Mouse (Mus musculus) MEL (cell line): Measurements from ENCODE around the gene Smarcb1. TPM values are rescaled to one million over a fixed set of nuclear protein-coding genes. Genes with fewer than 3 reads are reported as not detected.

Experiments used
- DNase-seq: peaks from one replicate; pipeline ENCODE4 v3.0.0; 2011; ENCODE audit warnings: low read depth, low spot score
- H3K27ac ChIP-seq: 2 replicates; pipeline ENCODE4 v1.5.1; 2012; ENCODE audit warnings: low read depth, mild to moderate bottlenecking, control low read depth, low read length, moderate library complexity; ENCODE audit not compliant: control insufficient read depth
- H3K27me3 ChIP-seq, 2 experiments: fragments of 150-350 bp in 1 of 2; sonication (generic) in 1 of 2; 2 replicates each; pipeline ENCODE4 v1.6.1; 2012; ENCODE audit warnings: low read length in 2 of 2, mild to moderate bottlenecking in 2 of 2, improper control_type of control experiment in 1 of 2, moderate library complexity in 1 of 2; ENCODE audit not compliant: insufficient read depth in 2 of 2, control insufficient read depth in 1 of 2
- H3K36me3 ChIP-seq, 2 experiments: 2 replicates each; pipeline ENCODE4 v1.6.1; 2012 to 2014; ENCODE audit warnings: low read length in 2 of 2, improper control_type of control experiment in 1 of 2, inconsistent platforms in 1 of 2, mild to moderate bottlenecking in 1 of 2; ENCODE audit not compliant: insufficient read depth in 2 of 2, control insufficient read depth in 1 of 2
- H3K4me1 ChIP-seq, 2 experiments: fragments of 150-350 bp in 1 of 2; sonication (generic) in 1 of 2; 2 replicates each; pipeline ENCODE4 v1.6.1; 2012; ENCODE audit warnings: low read length in 2 of 2, improper control_type of control experiment in 1 of 2, mild to moderate bottlenecking in 1 of 2; ENCODE audit not compliant: insufficient read depth in 2 of 2, control insufficient read depth in 1 of 2
- H3K4me3 ChIP-seq, 2 experiments: fragments of 150-350 bp in 1 of 2; sonication (generic) in 1 of 2; 2 replicates each; pipeline ENCODE4 v1.5.1; 2012; ENCODE audit warnings: low read depth in 2 of 2, low read length in 2 of 2, mild to moderate bottlenecking in 2 of 2, moderate library complexity in 2 of 2, control low read depth in 1 of 2, improper control_type of control experiment in 1 of 2; ENCODE audit not compliant: control insufficient read depth in 1 of 2, insufficient read depth in 1 of 2
- H3K79me2 ChIP-seq: 2 replicates; pipeline ENCODE4 v1.6.1; 2012; ENCODE audit warnings: mild to moderate bottlenecking, low read length, moderate library complexity; ENCODE audit not compliant: control insufficient read depth, poor library complexity, insufficient read depth
- H3K9ac ChIP-seq: 2 replicates; pipeline ENCODE4 v1.6.1; 2012; ENCODE audit warnings: low read depth, mild to moderate bottlenecking, control low read depth, low read length, moderate library complexity; ENCODE audit not compliant: control insufficient read depth, poor library complexity, severe bottlenecking
- H3K9me3 ChIP-seq: fragments of 150-350 bp; sonication (generic); replicated peaks from 2 replicates; pipeline ENCODE4 v1.6.1; 2012; ENCODE audit warnings: mild to moderate bottlenecking, low read length, improper control_type of control experiment, moderate library complexity; ENCODE audit not compliant: insufficient read depth
- BHLHE40 ChIP-seq: IDR thresholded peaks from 2 replicates; pipeline ENCODE4 v1.6.1; 2012; ENCODE audit warnings: low read depth, mild to moderate bottlenecking, inconsistent platforms, low read length, improper control_type of control experiment, borderline replicate concordance
- E2F4 ChIP-seq: IDR thresholded peaks from 2 replicates; pipeline ENCODE4 v1.6.1; 2011; ENCODE audit warnings: low read depth, low read length, improper control_type of control experiment, borderline replicate concordance
- ELF1 ChIP-seq: IDR thresholded peaks from 2 replicates; pipeline ENCODE4 v1.6.1; 2014; ENCODE audit warnings: low read depth, mild to moderate bottlenecking, inconsistent platforms, low read length, improper control_type of control experiment, moderate library complexity
- EP300 ChIP-seq, 2 experiments: IDR thresholded peaks; 2 replicates each; pipeline ENCODE4 v1.6.1; 2011; ENCODE audit warnings: improper control_type of control experiment in 2 of 2, low read length in 2 of 2, low read depth in 1 of 2, mild to moderate bottlenecking in 1 of 2
- ETS1 ChIP-seq: IDR thresholded peaks from 2 replicates; pipeline ENCODE4 v1.6.1; 2012; ENCODE audit warnings: low read depth, mild to moderate bottlenecking, inconsistent platforms, low read length, improper control_type of control experiment, moderate library complexity
- HCFC1 ChIP-seq: IDR thresholded peaks from 2 replicates; pipeline ENCODE4 v1.6.1; 2012; ENCODE audit warnings: low read depth, mild to moderate bottlenecking, inconsistent platforms, low read length, improper control_type of control experiment, moderate library complexity
- JUND ChIP-seq: IDR thresholded peaks from 2 replicates; pipeline ENCODE4 v1.6.1; 2011; ENCODE audit warnings: low read depth, mild to moderate bottlenecking, improper control_type of control experiment, low read length
- KAT2A ChIP-seq: conservative IDR thresholded peaks from 2 replicates; pipeline ENCODE4 v1.6.1; 2012; ENCODE audit warnings: low read depth, low read length, improper control_type of control experiment, inconsistent platforms
- MAFK ChIP-seq: IDR thresholded peaks from 2 replicates; pipeline ENCODE4 v1.6.1; 2011; ENCODE audit warnings: low read depth, mild to moderate bottlenecking, low read length, improper control_type of control experiment, borderline replicate concordance
- MAX ChIP-seq: IDR thresholded peaks from 2 replicates; pipeline ENCODE4 v1.6.1; 2011; ENCODE audit warnings: low read length, improper control_type of control experiment
- MAZ ChIP-seq: IDR thresholded peaks from 2 replicates; pipeline ENCODE4 v1.6.1; 2012; ENCODE audit warnings: low read depth, mild to moderate bottlenecking, inconsistent platforms, low read length, improper control_type of control experiment
- MEF2A ChIP-seq: IDR thresholded peaks from 2 replicates; pipeline ENCODE4 v1.6.1; 2014; ENCODE audit warnings: low read depth, mild to moderate bottlenecking, inconsistent platforms, low read length, improper control_type of control experiment; ENCODE audit not compliant: poor library complexity, insufficient replicate concordance, severe bottlenecking; ENCODE audit errors: extremely low read depth
- MYB ChIP-seq: IDR thresholded peaks from 2 replicates; pipeline ENCODE4 v1.6.1; 2011; ENCODE audit warnings: mild to moderate bottlenecking, low read depth, low read length, improper control_type of control experiment
- NELFE ChIP-seq: IDR thresholded peaks from 2 replicates; pipeline ENCODE4 v1.6.1; 2011; ENCODE audit warnings: low read depth, low read length, improper control_type of control experiment
- POLR2A ChIP-seq, 2 experiments: IDR thresholded peaks; 2 replicates each; pipeline ENCODE4 v1.6.1; 2011 to 2012; ENCODE audit warnings: low read length in 2 of 2, mild to moderate bottlenecking in 2 of 2, control low read depth in 1 of 2, improper control_type of control experiment in 1 of 2, low read depth in 1 of 2, moderate library complexity in 1 of 2; ENCODE audit not compliant: control insufficient read depth in 1 of 2, insufficient read depth in 1 of 2, poor library complexity in 1 of 2
- POLR2AphosphoS5 ChIP-seq: IDR thresholded peaks from 2 replicates; pipeline ENCODE4 v1.6.1; 2012; ENCODE audit warnings: low read depth, borderline replicate concordance, mild to moderate bottlenecking, inconsistent platforms, low read length, moderate library complexity, mixed read lengths
- TAL1 ChIP-seq: IDR thresholded peaks from 2 replicates; pipeline ENCODE4 v1.6.1; 2012; ENCODE audit warnings: mild to moderate bottlenecking, inconsistent platforms, low read length, moderate library complexity, mixed read lengths
- TBP ChIP-seq: IDR thresholded peaks from 2 replicates; pipeline ENCODE4 v1.8.0; 2011; ENCODE audit warnings: low read depth, low read length, improper control_type of control experiment
- TCF12 ChIP-seq: IDR thresholded peaks from 2 replicates; pipeline ENCODE4 v1.6.1; 2014; ENCODE audit warnings: low read depth, mild to moderate bottlenecking, inconsistent platforms, low read length, improper control_type of control experiment, moderate library complexity
- UBTF ChIP-seq: IDR thresholded peaks from 2 replicates; pipeline ENCODE4 v1.6.1; 2012; ENCODE audit warnings: low read depth, mild to moderate bottlenecking, inconsistent platforms, low read length, improper control_type of control experiment, moderate library complexity, borderline replicate concordance; ENCODE audit not compliant: insufficient read depth
- USF1 ChIP-seq: IDR thresholded peaks from 2 replicates; pipeline ENCODE4 v1.6.1; 2014; ENCODE audit warnings: low read depth, mild to moderate bottlenecking, inconsistent platforms, low read length, improper control_type of control experiment, moderate library complexity
- ZC3H11A ChIP-seq: IDR thresholded peaks from 2 replicates; pipeline ENCODE4 v1.6.1; 2012; ENCODE audit warnings: low read depth, mild to moderate bottlenecking, inconsistent platforms, low read length, improper control_type of control experiment
- polyA plus RNA-seq, 2 experiments: library from polyadenylated mRNA; stranded (reverse) in 1 of 2; unstranded in 1 of 2; fragments of >175 nt in 1 of 2; fragments of >200 nt in 1 of 2; gene quantifications; 2 replicates each; pipeline versions ENCODE4 v1.2.1 to v1.2.4; 2012; ENCODE audit warnings: low replicate concordance in 2 of 2, low read depth in 1 of 2; ENCODE audit not compliant: insufficient read length in 2 of 2, insufficient read depth in 1 of 2, missing spikeins in 1 of 2
- total RNA-seq: library from RNA; depleted of rRNA; stranded (reverse); fragments of 300-350 nt; gene quantifications from 2 replicates; pipeline ENCODE4 v1.2.3, GENCODE M21; 2012

Gene Smarcb1
- total and polyA plus RNA-seq, 3 experiments = 91.8 to 2,689 (median 117) TPM

- TF ChIP-seq E2F4 (no peak), TAL1 (no peak), KAT2A (no peak), NELFE (no peak), UBTF (no peak), MAX (no peak), TCF12 (no peak), MAZ (no peak), MYB (no peak), EP300 (IDR thresholded peaks at IDR 0.05; ENCODE audit: low read depth in 1 of 2, low read length in 2 of 2) (no peak), ETS1 (no peak), TBP (no peak), ZC3H11A (no peak), MEF2A (no peak), POLR2A (IDR thresholded peaks at IDR 0.05; ENCODE audit: control insufficient read depth in 1 of 2, insufficient read depth in 1 of 2, low read depth in 1 of 2, low read length in 2 of 2, poor library complexity in 1 of 2) (no peak), MAFK (no peak), USF1 (no peak), HCFC1 (no peak), ELF1 (no peak)
- Histone ChIP-seq H3K9me3 (no peaks in the 10 kb centered on the region), H3K4me1 (no peaks in the 10 kb centered on the region), H3K27ac (no peak overlapping the region), H3K4me3 (no peak overlapping the region), H3K27me3 (no peaks in the 10 kb centered on the region), H3K36me3 (peaks cover 0 to 28% of the 10 kb centered on the region in 2 experiments; a peak in 2 of 4 replicates), H3K9ac (no peak overlapping the region), H3K79me2 (no peaks in the 10 kb centered on the region)
- DNase-seq = no peak
Observed at GRCm38 (mm10) chr10:75904391-75904790, 17.0 kb downstream of the Smarcb1 start.

DNA sequence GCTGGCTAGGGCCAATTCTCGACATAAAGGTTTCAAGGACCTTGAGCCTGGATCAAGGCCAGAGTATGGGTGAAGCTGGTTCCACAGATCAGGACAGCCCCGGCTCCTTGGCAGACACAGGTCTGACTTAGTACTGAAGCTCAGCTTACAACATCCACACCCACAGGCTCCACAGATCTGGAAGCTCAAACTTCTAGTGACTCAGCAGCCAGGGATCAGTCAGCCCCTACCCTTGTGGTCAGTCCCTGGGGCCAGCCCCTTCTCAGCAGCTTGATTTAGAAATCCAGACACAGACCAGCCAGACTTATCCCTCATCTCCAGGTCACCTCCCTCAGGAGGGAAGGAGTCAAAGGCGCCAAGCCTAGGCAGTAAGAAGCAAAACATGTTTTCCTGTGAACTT lies 22.6 kb downstream of the Smarcb1 start:
- Histone ChIP-seq H3K9me3 (no peaks in the 10 kb centered on the region), H3K4me1 (no peaks in the 10 kb centered on the region), H3K27me3 (no peaks in the 10 kb centered on the region), H3K27ac (no peak overlapping the region), H3K36me3 (peaks cover 0 to 15% of the 10 kb centered on the region in 2 experiments; a peak in 2 of 4 replicates), H3K79me2 (no peaks in the 10 kb centered on the region), H3K9ac (no peak overlapping the region), H3K4me3 (no peak overlapping the region)
- TF ChIP-seq BHLHE40 = no peak
- no peak for TF ChIP-seq POLR2AphosphoS5
- TF ChIP-seq E2F4 = no peak
- no peak for TF ChIP-seq TBP
- no peak for TF ChIP-seq MAFK
- no peak for TF ChIP-seq JUND
- no peak for DNase-seq
